Mouse (Mus musculus): Measurements from ENCODE around the gene Mbnl1. TPM values are rescaled to one million over a fixed set of nuclear protein-coding genes. Genes with fewer than 3 reads are reported as not detected.

Mbnl1 gene
- polyA plus RNA-seq, 1 experiment from 2014 or later = 66.8 TPM

DNA sequence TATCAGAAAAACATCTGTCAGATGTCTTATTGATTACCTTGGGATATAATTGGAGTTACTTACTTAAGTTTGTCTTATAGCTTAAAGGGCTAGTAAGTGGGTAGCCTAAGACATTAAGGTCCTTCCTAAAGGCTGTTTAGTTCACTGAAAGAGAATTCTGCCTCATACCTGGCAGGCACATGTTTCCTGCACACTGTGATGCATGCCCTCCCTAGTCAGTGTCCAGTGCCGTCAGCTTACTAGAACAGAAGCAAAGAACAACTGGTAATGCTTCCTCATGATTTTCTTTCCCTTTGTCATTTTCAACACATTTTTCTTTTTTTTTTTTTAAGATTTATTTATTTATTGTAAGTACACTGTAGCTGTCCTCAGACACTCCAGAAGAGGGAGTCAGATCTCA lies 51.5 kb downstream of the Mbnl1 start:
- H3K4me2 ChIP-seq (ENCODE audit: low read length) = no peak overlapping the region
- DNase-seq (no peak), ATAC-seq (ENCODE audit: low FRiP score, low TSS enrichment) (no peak)
- no peaks in the 10 kb centered on the region for H3K36me3 ChIP-seq (ENCODE audit: control insufficient read depth, insufficient read depth, low read length)
- H3K9me3 ChIP-seq (ENCODE audit: control insufficient read depth, low read length) = no peaks in the 10 kb centered on the region
- no peak overlapping the region for H3K27ac ChIP-seq (replicated peaks; ENCODE audit: low read depth, low read length)
- no peak overlapping the region for H3K9ac ChIP-seq (replicated peaks; ENCODE audit: low read length)
- H3K27me3 ChIP-seq (ENCODE audit: control insufficient read depth, insufficient read depth, low read length) = no peaks in the 10 kb centered on the region
- H3K4me1 ChIP-seq (ENCODE audit: control insufficient read depth, insufficient read depth, low read length) = peaks cover 13% of the 10 kb centered on the region; the same call in 1 of the 2 replicates
- H3K4me3 ChIP-seq (replicated peaks; ENCODE audit: low read depth, low read length) = no peak overlapping the region
- 94% methylated on average over 1 of the region's 1 CpGs for WGBS

DNA sequence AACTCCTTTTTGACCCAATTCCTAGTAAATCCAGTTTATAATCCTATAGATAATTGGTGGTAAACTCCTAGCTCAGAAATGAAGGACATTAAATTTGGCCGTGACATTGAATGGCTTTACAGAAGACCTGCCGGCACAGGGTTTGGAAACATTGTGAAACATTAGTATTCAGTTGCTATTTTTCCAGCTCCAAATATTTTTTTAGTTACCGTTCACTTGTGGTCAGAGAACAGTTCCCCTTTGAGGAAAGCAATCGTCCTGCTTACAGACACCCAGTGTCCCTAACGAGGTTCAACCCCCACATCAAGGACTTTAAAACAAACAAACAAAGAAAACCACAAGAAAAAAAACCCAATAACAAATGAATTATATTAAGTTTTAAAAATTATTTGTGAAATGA lies 58.7 kb downstream of the Mbnl1 start:
- Histone ChIP-seq H3K4me2 (ENCODE audit: low read length) (peak overlapping the region; percentile 17), H3K36me3 (ENCODE audit: control insufficient read depth, insufficient read depth, low read length) (no peaks in the 10 kb centered on the region), H3K4me3 (replicated peaks; ENCODE audit: low read depth, low read length) (no peak overlapping the region), H3K9ac (replicated peaks; ENCODE audit: low read length) (no peak overlapping the region; the same call in 1 of the 2 replicates), H3K4me1 (ENCODE audit: control insufficient read depth, insufficient read depth, low read length) (peaks cover 28% of the 10 kb centered on the region; the same call in 1 of the 2 replicates), H3K27me3 (ENCODE audit: control insufficient read depth, insufficient read depth, low read length) (no peaks in the 10 kb centered on the region), H3K27ac (replicated peaks; ENCODE audit: low read depth, low read length) (no peak overlapping the region), H3K9me3 (ENCODE audit: control insufficient read depth, low read length) (no peaks in the 10 kb centered on the region)
- WGBS = 75% methylated on average over 5 of the region's 5 CpGs
- DNase-seq = no peak
- ATAC-seq (ENCODE audit: low FRiP score, low TSS enrichment) = no peak

DNA sequence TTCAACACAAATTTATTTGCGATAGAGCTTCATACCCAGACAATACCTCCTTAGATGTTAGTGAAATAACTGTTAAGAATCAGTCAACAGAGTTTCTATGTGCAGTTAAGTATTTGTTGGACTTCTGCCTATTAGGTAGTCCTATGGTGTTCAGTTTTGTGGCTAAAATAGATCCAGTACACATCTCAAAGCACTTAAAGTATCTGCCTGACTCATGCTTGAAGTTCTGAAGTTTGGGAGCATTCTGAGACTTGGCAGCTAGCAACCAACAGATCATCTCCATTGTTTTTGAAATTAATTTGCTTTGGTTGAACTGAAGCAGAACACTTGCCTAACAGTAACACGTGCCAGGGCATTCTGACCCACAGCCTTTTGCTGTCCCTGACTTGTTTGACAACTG lies 59.2 kb downstream of the Mbnl1 start:
- Histone ChIP-seq H3K4me2 (ENCODE audit: low read length) (peak overlapping the region; percentile 17), H3K36me3 (ENCODE audit: control insufficient read depth, insufficient read depth, low read length) (no peaks in the 10 kb centered on the region), H3K27ac (replicated peaks; ENCODE audit: low read depth, low read length) (no peak overlapping the region), H3K9me3 (ENCODE audit: control insufficient read depth, low read length) (no peaks in the 10 kb centered on the region), H3K4me3 (replicated peaks; ENCODE audit: low read depth, low read length) (no peak overlapping the region), H3K9ac (replicated peaks; ENCODE audit: low read length) (no peak overlapping the region), H3K27me3 (ENCODE audit: control insufficient read depth, insufficient read depth, low read length) (no peaks in the 10 kb centered on the region), H3K4me1 (ENCODE audit: control insufficient read depth, insufficient read depth, low read length) (peaks cover 28% of the 10 kb centered on the region; the same call in 1 of the 2 replicates)
- ATAC-seq (ENCODE audit: low FRiP score, low TSS enrichment) (no peak), DNase-seq (no peak)
- 58% methylated on average over 2 of the region's 2 CpGs for WGBS

DNA sequence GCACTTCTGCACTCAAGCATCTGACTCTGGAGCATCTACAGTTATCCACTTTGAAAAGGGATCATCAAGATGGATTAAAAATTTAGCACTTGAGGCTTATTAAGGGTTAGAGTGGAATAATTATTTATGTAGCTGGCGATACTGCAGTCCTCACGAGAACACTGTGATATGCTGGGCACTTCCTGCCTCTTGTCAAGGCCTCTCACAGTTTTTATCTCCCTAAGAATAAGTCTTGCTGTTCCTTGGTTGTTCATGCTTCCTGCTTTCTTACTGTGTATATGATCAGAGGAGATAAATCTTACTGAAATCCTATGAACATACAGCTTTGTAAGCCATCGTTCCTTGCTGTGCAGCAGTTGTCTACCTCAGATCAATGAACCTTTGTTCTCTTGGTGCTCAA lies 62.6 kb downstream of the Mbnl1 start:
- ATAC-seq (ENCODE audit: low FRiP score, low TSS enrichment) (no peak), DNase-seq (no peak)
- WGBS = 58% methylated on average over 3 of the region's 3 CpGs
- Histone ChIP-seq H3K4me2 (ENCODE audit: low read length) (no peak overlapping the region), H3K4me1 (ENCODE audit: control insufficient read depth, insufficient read depth, low read length) (peaks cover 14% of the 10 kb centered on the region; the same call in 1 of the 2 replicates), H3K4me3 (replicated peaks; ENCODE audit: low read depth, low read length) (no peak overlapping the region), H3K9ac (replicated peaks; ENCODE audit: low read length) (no peak overlapping the region), H3K27ac (replicated peaks; ENCODE audit: low read depth, low read length) (no peak overlapping the region), H3K36me3 (ENCODE audit: control insufficient read depth, insufficient read depth, low read length) (no peaks in the 10 kb centered on the region), H3K9me3 (ENCODE audit: control insufficient read depth, low read length) (no peaks in the 10 kb centered on the region), H3K27me3 (ENCODE audit: control insufficient read depth, insufficient read depth, low read length) (no peaks in the 10 kb centered on the region)

DNA sequence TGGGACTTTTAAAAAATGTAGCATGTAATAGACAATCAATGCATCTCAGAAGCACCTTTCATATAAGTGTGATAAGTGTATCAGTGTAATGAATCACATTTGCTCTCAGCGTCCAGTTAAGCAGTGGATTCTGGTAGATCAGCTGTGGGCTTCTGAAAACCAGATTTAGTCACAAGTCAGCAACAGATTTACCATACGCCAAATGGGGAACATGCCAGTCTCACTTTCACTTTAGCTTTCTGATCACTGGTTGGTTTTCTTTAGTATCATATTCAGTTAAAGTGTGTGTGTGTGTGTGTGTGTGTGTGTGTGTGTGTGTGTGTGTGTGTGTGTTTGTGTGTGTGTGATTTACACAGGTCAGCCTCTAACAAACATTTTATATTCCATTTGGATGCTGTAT lies 64.4 kb downstream of the Mbnl1 start:
- DNase-seq (no peak), ATAC-seq (ENCODE audit: low FRiP score, low TSS enrichment) (no peak)
- Histone ChIP-seq H3K36me3 (ENCODE audit: control insufficient read depth, insufficient read depth, low read length) (no peaks in the 10 kb centered on the region), H3K4me2 (ENCODE audit: low read length) (no peak overlapping the region), H3K4me1 (ENCODE audit: control insufficient read depth, insufficient read depth, low read length) (no peaks in the 10 kb centered on the region), H3K9ac (replicated peaks; ENCODE audit: low read length) (no peak overlapping the region), H3K27ac (replicated peaks; ENCODE audit: low read depth, low read length) (no peak overlapping the region), H3K9me3 (ENCODE audit: control insufficient read depth, low read length) (no peaks in the 10 kb centered on the region), H3K27me3 (ENCODE audit: control insufficient read depth, insufficient read depth, low read length) (no peaks in the 10 kb centered on the region), H3K4me3 (replicated peaks; ENCODE audit: low read depth, low read length) (no peak overlapping the region)
- WGBS = 87% methylated on average over 2 of the region's 2 CpGs

DNA sequence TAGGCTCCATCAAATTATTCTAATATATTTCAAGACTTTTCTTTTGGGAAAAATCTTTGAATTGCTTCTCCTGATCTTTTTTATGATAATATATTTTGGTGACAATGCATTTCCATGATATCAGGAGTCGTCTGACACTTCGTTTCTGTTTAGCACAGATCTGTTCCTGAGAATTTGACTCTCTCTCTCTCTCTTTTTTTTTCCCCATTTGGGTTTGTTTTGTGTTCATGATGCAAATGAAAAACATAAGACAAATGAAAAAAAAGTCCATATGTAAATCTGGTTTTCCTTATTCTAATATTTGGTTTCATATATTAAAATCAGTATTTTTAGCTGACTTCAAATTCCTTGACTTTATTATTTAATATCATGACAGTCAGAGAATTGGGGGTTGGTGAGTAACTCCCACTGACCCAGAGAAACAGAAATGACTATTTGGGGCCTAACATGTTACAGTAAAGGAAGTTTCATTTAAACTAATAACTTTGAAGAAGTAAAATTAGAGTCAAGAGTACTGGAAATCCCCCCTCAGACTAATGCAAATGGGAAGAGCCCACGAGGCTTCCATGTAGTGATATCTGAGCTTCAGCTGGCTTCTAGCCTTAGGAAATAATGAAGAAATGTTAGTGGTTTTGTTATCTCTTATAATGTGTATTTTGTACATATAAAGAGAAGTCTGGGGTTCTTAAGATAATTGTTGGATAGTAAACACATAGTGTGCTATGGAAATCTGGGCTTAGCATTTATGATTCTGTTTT lies 65.8 kb downstream of the Mbnl1 start:
- Histone ChIP-seq H3K27ac (replicated peaks; ENCODE audit: low read depth, low read length) (no peak overlapping the region), H3K9ac (replicated peaks; ENCODE audit: low read length) (no peak overlapping the region), H3K27me3 (ENCODE audit: control insufficient read depth, insufficient read depth, low read length) (no peaks in the 10 kb centered on the region), H3K4me2 (ENCODE audit: low read length) (no peak overlapping the region), H3K4me3 (replicated peaks; ENCODE audit: low read depth, low read length) (no peak overlapping the region), H3K9me3 (ENCODE audit: control insufficient read depth, low read length) (no peaks in the 10 kb centered on the region), H3K4me1 (ENCODE audit: control insufficient read depth, insufficient read depth, low read length) (no peaks in the 10 kb centered on the region), H3K36me3 (ENCODE audit: control insufficient read depth, insufficient read depth, low read length) (no peaks in the 10 kb centered on the region)
- ATAC-seq (ENCODE audit: low FRiP score, low TSS enrichment) (no peak), DNase-seq (no peak)
- 87% methylated on average over 3 of the region's 3 CpGs for WGBS

DNA sequence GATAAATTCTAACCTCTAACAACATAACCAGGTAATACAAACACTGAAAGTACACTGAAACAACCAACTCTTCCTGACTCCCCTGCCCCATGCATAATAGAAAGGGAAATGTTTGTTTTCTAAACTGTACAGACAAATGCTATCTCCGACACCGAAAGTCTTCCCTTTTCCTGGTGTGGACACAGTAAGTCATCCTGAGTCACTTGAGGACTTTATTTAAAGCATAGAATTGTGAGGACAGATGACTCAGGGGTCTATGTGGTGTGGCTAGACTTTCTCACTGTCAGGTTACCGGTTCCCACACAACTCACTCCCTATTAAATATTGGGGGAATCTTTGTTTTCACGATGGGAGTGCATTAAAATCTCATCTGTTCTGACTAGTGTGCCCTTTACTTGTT lies 68.5 kb downstream of the Mbnl1 start:
- H3K9ac ChIP-seq (replicated peaks; ENCODE audit: low read length) = no peak overlapping the region
- WGBS = 85% methylated on average over 4 of the region's 4 CpGs
- no peaks in the 10 kb centered on the region for H3K27me3 ChIP-seq (ENCODE audit: control insufficient read depth, insufficient read depth, low read length)
- H3K36me3 ChIP-seq (ENCODE audit: control insufficient read depth, insufficient read depth, low read length) = no peaks in the 10 kb centered on the region
- H3K4me3 ChIP-seq (replicated peaks; ENCODE audit: low read depth, low read length) = no peak overlapping the region
- no peaks in the 10 kb centered on the region for H3K9me3 ChIP-seq (ENCODE audit: control insufficient read depth, low read length)
- no peaks in the 10 kb centered on the region for H3K4me1 ChIP-seq (ENCODE audit: control insufficient read depth, insufficient read depth, low read length)
- no peak for ATAC-seq (ENCODE audit: low FRiP score, low TSS enrichment)
- no peak overlapping the region for H3K27ac ChIP-seq (replicated peaks; ENCODE audit: low read depth, low read length)
- no peak for DNase-seq
- no peak overlapping the region for H3K4me2 ChIP-seq (ENCODE audit: low read length)

DNA sequence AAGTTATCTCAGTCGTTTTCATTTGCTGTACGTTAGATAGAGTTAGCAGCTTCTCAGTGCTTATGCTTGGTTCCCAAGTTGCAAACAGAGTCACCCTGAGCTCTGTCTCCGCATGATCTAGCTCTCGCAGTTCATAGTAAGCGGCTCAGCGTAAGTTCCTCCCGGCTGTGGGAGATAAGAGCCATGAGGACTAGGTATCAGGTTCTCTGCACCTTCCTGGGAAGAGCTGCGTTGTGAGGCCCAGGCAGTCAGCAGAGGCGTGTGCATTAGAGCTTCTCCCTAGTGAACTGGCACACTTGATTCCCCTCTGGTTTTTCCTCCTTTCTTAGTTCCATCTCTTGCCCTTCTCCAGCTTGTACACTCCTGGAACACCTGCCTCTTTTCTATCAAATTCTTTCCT lies 73.6 kb downstream of the Mbnl1 start:
- H3K4me3 ChIP-seq (replicated peaks; ENCODE audit: low read depth, low read length) = no peak overlapping the region
- H3K27me3 ChIP-seq (ENCODE audit: control insufficient read depth, insufficient read depth, low read length) = no peaks in the 10 kb centered on the region
- ATAC-seq (ENCODE audit: low FRiP score, low TSS enrichment) (no peak), DNase-seq (no peak)
- no peak overlapping the region for H3K27ac ChIP-seq (replicated peaks; ENCODE audit: low read depth, low read length)
- H3K4me1 ChIP-seq (ENCODE audit: control insufficient read depth, insufficient read depth, low read length) = no peaks in the 10 kb centered on the region
- H3K9ac ChIP-seq (replicated peaks; ENCODE audit: low read length) = no peak overlapping the region
- H3K36me3 ChIP-seq (ENCODE audit: control insufficient read depth, insufficient read depth, low read length) = no peaks in the 10 kb centered on the region
- H3K9me3 ChIP-seq (ENCODE audit: control insufficient read depth, low read length) = no peaks in the 10 kb centered on the region
- WGBS = 75% methylated on average over 9 of the region's 9 CpGs
- no peak overlapping the region for H3K4me2 ChIP-seq (ENCODE audit: low read length)

DNA sequence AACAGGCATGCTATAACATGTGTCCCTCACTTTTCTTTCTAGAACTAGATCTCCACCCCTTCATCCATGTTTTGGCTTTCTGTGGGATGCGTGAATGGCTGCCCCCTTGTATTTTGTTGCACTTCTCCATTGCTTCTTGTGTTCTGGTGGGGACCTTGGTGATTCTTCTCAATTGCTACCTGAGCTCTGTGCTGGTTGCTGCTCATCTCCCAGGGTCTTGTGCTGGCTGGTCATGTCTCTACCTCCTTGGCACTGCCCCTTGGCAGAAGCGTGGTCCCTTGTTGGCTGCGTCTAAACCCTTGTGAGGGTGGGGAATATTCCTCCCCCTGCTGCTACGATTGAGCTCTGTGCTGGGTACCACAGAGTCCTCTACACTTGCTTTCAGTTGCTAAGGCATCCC lies 74.3 kb downstream of the Mbnl1 start:
- Histone ChIP-seq H3K4me3 (replicated peaks; ENCODE audit: low read depth, low read length) (no peak overlapping the region), H3K9ac (replicated peaks; ENCODE audit: low read length) (no peak overlapping the region), H3K27ac (replicated peaks; ENCODE audit: low read depth, low read length) (no peak overlapping the region), H3K36me3 (ENCODE audit: control insufficient read depth, insufficient read depth, low read length) (no peaks in the 10 kb centered on the region), H3K9me3 (ENCODE audit: control insufficient read depth, low read length) (no peaks in the 10 kb centered on the region), H3K4me1 (ENCODE audit: control insufficient read depth, insufficient read depth, low read length) (no peaks in the 10 kb centered on the region), H3K4me2 (ENCODE audit: low read length) (no peak overlapping the region), H3K27me3 (ENCODE audit: control insufficient read depth, insufficient read depth, low read length) (no peaks in the 10 kb centered on the region)
- ATAC-seq (ENCODE audit: low FRiP score, low TSS enrichment) = no peak
- no peak for DNase-seq
- WGBS = 94% methylated on average over 4 of the region's 4 CpGs
